Mouse (Mus musculus) stomach, postnatal 0 days (tissue): Measurements from ENCODE around the gene BC049352.

Experiments used
- CTCF ChIP-seq: IDR thresholded peaks from 2 replicates; pipeline ENCODE4 v1.5.1; 2016; ENCODE audit warnings: antibody characterized with exemption, low read depth, mild to moderate bottlenecking, moderate library complexity
- EP300 ChIP-seq: optimal IDR thresholded peaks from 2 replicates; pipeline ENCODE3; 2016; ENCODE audit warnings: antibody characterized with exemption

- no peak for TF ChIP-seq CTCF
- TF ChIP-seq EP300: no peak
Measured at GRCm38 (mm10) chr9:45255431-45255830, 73.6 kb downstream of the BC049352 start.
